Mouse (Mus musculus) bone marrow, adult 2 months (tissue): ENCODE measurements around the gene Rtn1.

ENCODE experiments used
- CTCF ChIP-seq: fragments of 200-500 bp; IDR thresholded peaks from 2 replicates; pipeline ENCODE4 v1.5.1; 2011; ENCODE audit warnings: low read length, control low read depth; ENCODE audit not compliant: control insufficient read depth, insufficient read depth
- POLR2A ChIP-seq: fragments of 200-500 bp; IDR thresholded peaks from 2 replicates; pipeline ENCODE4 v1.6.1; 2011; ENCODE audit warnings: low read depth, mild to moderate bottlenecking, control low read depth, low read length, borderline replicate concordance; ENCODE audit not compliant: control insufficient read depth

GRCm38 (mm10) chr12:72197434-72197833, 211.4 kb downstream of the Rtn1 start:
- TF ChIP-seq CTCF (no peak), POLR2A (no peak)
